Mouse (Mus musculus) induced T-regulatory cell, adult 2 months (primary cell): ENCODE data around the gene Ndufb10.
A peak's percentile ranks its signal among the peaks of the same experiment; 100 is the strongest.

Source experiments
- DNase-seq: peaks from one replicate; pipeline ENCODE4 v3.0.0-alpha.2; 2012; ENCODE audit warnings: low read depth

The Ndufb10 gene

GRCm38 (mm10) chr17:24724184-24724583, at the start of gene Ndufb10:
TSS of gene Ndufb10 (minus strand) at chr17:24724478.
- DNase-seq, result peak; percentile 98

- peak; percentile 34 for DNase-seq
Observed at GRCm38 (mm10) chr17:24773241-24773640, 49.0 kb upstream of the Ndufb10 start.

GRCm38 (mm10) chr17:24769146-24769545, 44.9 kb upstream of the Ndufb10 start:
- no peak for DNase-seq

- DNase-seq, result no peak
Observed at GRCm38 (mm10) chr17:24766266-24766875, 42.1 kb upstream of the Ndufb10 start.

GRCm38 (mm10) chr17:24765016-24765905, 41.0 kb upstream of the Ndufb10 start:
- no peak for DNase-seq

GRCm38 (mm10) chr17:24761121-24761520, 36.8 kb upstream of the Ndufb10 start:
- DNase-seq, result no peak

- no peak for DNase-seq
Observed at GRCm38 (mm10) chr17:24757394-24757793, 33.1 kb upstream of the Ndufb10 start.

GRCm38 (mm10) chr17:24752415-24753394, 28.4 kb upstream of the Ndufb10 start, which contains the start of gene Hs3st6:
TSS of gene Hs3st6 (plus strand) at chr17:24752988.
- peak; percentile 57 for DNase-seq

GRCm38 (mm10) chr17:24751528-24751927, 27.2 kb upstream of the Ndufb10 start:
- DNase-seq, result no peak

GRCm38 (mm10) chr17:24746986-24747385, 22.7 kb upstream of the Ndufb10 start:
- no peak for DNase-seq

GRCm38 (mm10) chr17:24745526-24746497, 21.5 kb upstream of the Ndufb10 start:
- peak; percentile 91 for DNase-seq

GRCm38 (mm10) chr17:24744381-24744780, 20.1 kb upstream of the Ndufb10 start:
- no peak for DNase-seq

GRCm38 (mm10) chr17:24743896-24744295, 19.6 kb upstream of the Ndufb10 start:
- no peak for DNase-seq

- DNase-seq, result no peak
Observed at GRCm38 (mm10) chr17:24742307-24742706, 18.0 kb upstream of the Ndufb10 start.

GRCm38 (mm10) chr17:24739926-24740325, 15.6 kb upstream of the Ndufb10 start:
- DNase-seq, result no peak

- no peak for DNase-seq
Observed at GRCm38 (mm10) chr17:24738238-24738637, 14.0 kb upstream of the Ndufb10 start.

GRCm38 (mm10) chr17:24737135-24737810, 13.0 kb upstream of the Ndufb10 start:
- no peak for DNase-seq

- DNase-seq, result peak; percentile 99
Observed at GRCm38 (mm10) chr17:24736330-24737051, 12.2 kb upstream of the Ndufb10 start, which contains the start of gene Msrb1. TSS of gene Msrb1 (plus strand) at chr17:24736642.

- DNase-seq, result no peak
Observed at GRCm38 (mm10) chr17:24735446-24735845, 11.2 kb upstream of the Ndufb10 start.
